Comparison of ENCODE assay signal across 9 mouse cellular contexts in genomic region chr15:56077838-56078567, GRCm38 (mm10).
DNase-seq lines count a peak whose midpoint lies in the region; ATAC-seq and TF ChIP-seq lines count a peak whose summit lies in the region.
"Had no signal": no experiment of that assay in that cellular context is flagged by ENCODE, and none has a peak within 500 bp of the region (broad histone marks: within the 10 kb centered on the region; RNA-seq: fewer than 3 reads in every experiment).

No protein-coding gene starts in this region.

- no peaks in the 10 kb centered on the region for H3K27me3 ChIP-seq in embryonic facial prominence, embryonic 12.5 days
- H3K27me3 ChIP-seq in myocyte (ENCODE audit: control insufficient read depth, insufficient read depth, insufficient read length) = no peaks in the 10 kb centered on the region
- H3K27me3 ChIP-seq in heart, embryonic 12.5 days (replicated peaks) = no peaks in the 10 kb centered on the region

- H3K9ac ChIP-seq in embryonic facial prominence, embryonic 12.5 days = no peak overlapping the region
- no peak overlapping the region for H3K9ac ChIP-seq in heart, embryonic 12.5 days

- DNase-seq in cerebellum, postnatal 14 days = peak; percentile 30 to 39
- no peak for DNase-seq in cerebellum, adult 8-10 months
- DNase-seq in kidney, adult 9 months = peak; percentile 25
- DNase-seq in spleen, adult 12 weeks (ENCODE audit: low spot score) = no peak

- H3K79me2 ChIP-seq in myocyte (ENCODE audit: control insufficient read depth, insufficient read depth) = no peaks in the 10 kb centered on the region

- H3K36me3 ChIP-seq in embryonic facial prominence, embryonic 12.5 days = no peaks in the 10 kb centered on the region
- no peaks in the 10 kb centered on the region for H3K36me3 ChIP-seq in myocyte (ENCODE audit: control insufficient read depth, insufficient read depth)
- H3K36me3 ChIP-seq in heart, embryonic 12.5 days = no peaks in the 10 kb centered on the region

- WGBS in embryonic facial prominence, embryonic 12.5 days = 41% methylated on average over 11 of the region's 11 CpGs
- 73% methylated on average over 11 of the region's 11 CpGs for WGBS in heart, embryonic 12.5 days

- peak overlapping the region; percentile 72; the same call in 1 of the 2 replicates for H3K27ac ChIP-seq in embryonic facial prominence, embryonic 12.5 days
- no peak overlapping the region for H3K27ac ChIP-seq in heart, embryonic 12.5 days (ENCODE audit: poor library complexity, severe bottlenecking)

- peak; percentile 75; the same call in 1 of the 2 replicates for ATAC-seq in embryonic facial prominence, embryonic 12.5 days (ENCODE audit: insufficient number of reproducible peaks, insufficient read depth, low FRiP score, low TSS enrichment)
- ATAC-seq in granulocyte monocyte progenitor cell, adult 5-6 weeks (replicated peaks; ENCODE audit: poor library complexity, severe bottlenecking) = no peak
- no peak for ATAC-seq in heart, embryonic 12.5 days (ENCODE audit: insufficient number of reproducible peaks, low FRiP score)
- ATAC-seq: CD4-positive, CD25-positive, alpha-beta regulatory T cell, adult 4 months had no signal

- H3K4me1 ChIP-seq in embryonic facial prominence, embryonic 12.5 days = peaks cover 13% of the 10 kb centered on the region
- H3K4me1 ChIP-seq in heart, embryonic 12.5 days (replicated peaks) = no peaks in the 10 kb centered on the region

- no peak overlapping the region for H3K4me3 ChIP-seq in embryonic facial prominence, embryonic 12.5 days
- no peak overlapping the region for H3K4me3 ChIP-seq in myocyte
- H3K4me3 ChIP-seq in heart, embryonic 12.5 days = no peak overlapping the region

- TF ChIP-seq POLR2A in myocyte (IDR thresholded peaks at IDR 0.05; ENCODE audit: insufficient read length, low read depth) = no peak

- H3K9me3 ChIP-seq in embryonic facial prominence, embryonic 12.5 days = no peaks in the 10 kb centered on the region
- no peaks in the 10 kb centered on the region for H3K9me3 ChIP-seq in heart, embryonic 12.5 days (replicated peaks)

- H3ac ChIP-seq in myocyte (ENCODE audit: control insufficient read depth, insufficient read length) = no peak overlapping the region

- H3K4me2 ChIP-seq in embryonic facial prominence, embryonic 12.5 days (replicated peaks) = peak overlapping the region; percentile 19; the same call in 1 of the 2 replicates
- H3K4me2 ChIP-seq in myocyte (ENCODE audit: low read depth) = peak overlapping the region; percentile 38
- H3K4me2 ChIP-seq in heart, embryonic 12.5 days = no peak overlapping the region

TF ChIP-seq in myocyte, 11 proteins besides CTCF, POLR2A, EP300 and RAD21:
- TF ChIP-seq MYOD1 (IDR thresholded peaks at IDR 0.05; ENCODE audit: control insufficient read depth in 1 of 3, insufficient read length in 2 of 3, low read depth in 2 of 3) (no peak), USF1 (IDR thresholded peaks at IDR 0.05; ENCODE audit: low read depth) (no peak), REST (IDR thresholded peaks at IDR 0.05; ENCODE audit: insufficient read depth, insufficient read length) (no peak), E2F4 (IDR thresholded peaks at IDR 0.05; ENCODE audit: insufficient read depth) (no peak), POLR2AphosphoS2 (IDR thresholded peaks at IDR 0.05; ENCODE audit: insufficient read length, low read depth) (no peak), SRF (IDR thresholded peaks at IDR 0.05; ENCODE audit: control insufficient read depth, insufficient read length, low read depth) (no peak), CEBPB (IDR thresholded peaks at IDR 0.05; ENCODE audit: insufficient read depth, poor library complexity, severe bottlenecking) (no peak), MYOG (IDR thresholded peaks at IDR 0.05; ENCODE audit: control insufficient read depth in 1 of 3, insufficient read depth in 1 of 3, insufficient read length in 2 of 3, low read depth in 2 of 3) (no peak), MAX (IDR thresholded peaks at IDR 0.05; ENCODE audit: low read depth) (no peak), TCF12 (IDR thresholded peaks at IDR 0.05; ENCODE audit: insufficient read depth, poor library complexity, severe bottlenecking) (no peak), TCF3 (IDR thresholded peaks at IDR 0.05; ENCODE audit: insufficient read length, low read depth) (no peak)

Comparison
In these comparisons a context has a peak if more than half of its experiments do, and no peak if none do; other contexts are left out.
1. DNase-seq: peak in cerebellum, postnatal 14 days (2 of 2) and kidney, adult 9 months (single experiment); none in cerebellum, adult 8-10 months (single experiment) and spleen, adult 12 weeks (single experiment).